Mouse (Mus musculus): ENCODE data around the gene Lekr1.

DNA sequence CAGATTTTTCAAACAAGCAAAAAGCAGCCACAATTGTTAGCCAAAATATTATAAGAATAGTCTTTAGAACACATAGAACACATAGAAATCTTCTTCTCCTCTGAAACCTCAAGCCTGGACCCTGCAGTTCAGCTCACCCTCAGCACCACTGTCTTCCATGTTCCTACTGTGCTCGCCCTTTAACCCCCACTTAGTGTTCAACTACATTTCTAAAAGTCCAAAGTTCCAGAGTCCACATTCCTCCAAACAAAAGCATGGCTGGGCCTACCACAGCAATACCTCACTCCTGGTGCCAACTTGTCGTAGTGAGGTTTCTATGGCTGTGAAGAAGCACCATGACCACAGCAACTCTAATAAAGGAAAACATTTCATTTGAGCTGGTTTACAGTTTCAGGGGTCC is 128.7 kb downstream of the Lekr1 start:
- TF ChIP-seq CTCF (IDR thresholded peaks at IDR 0.05 in 2 of 3, conservative IDR thresholded peaks at IDR 0.05 in 1 of 3; ENCODE audit: control insufficient read depth in 1 of 3, insufficient read depth in 1 of 3, low read depth in 2 of 3, low read length in 3 of 3, poor library complexity in 1 of 3, severe bottlenecking in 1 of 3) (no peak), CHD1 (IDR thresholded peaks at IDR 0.05; ENCODE audit: low read depth, low read length) (no peak), NRF1 (IDR thresholded peaks at IDR 0.05; ENCODE audit: insufficient read depth, low read depth, low read length, poor library complexity, severe bottlenecking) (no peak), USF2 (IDR thresholded peaks at IDR 0.05; ENCODE audit: borderline replicate concordance in 1 of 2, insufficient read depth in 1 of 2, low read depth in 1 of 2, low read length in 2 of 2) (no peak), RCOR1 (IDR thresholded peaks at IDR 0.05; ENCODE audit: low read depth, low read length) (no peak), BHLHE40 (IDR thresholded peaks at IDR 0.05; ENCODE audit: borderline replicate concordance, low read depth, low read length) (no peak), POLR2A (IDR thresholded peaks at IDR 0.05; ENCODE audit: control insufficient read depth in 1 of 2, insufficient read depth in 1 of 2, low read depth in 1 of 2, low read length in 2 of 2, poor library complexity in 1 of 2) (no peak), USF1 (IDR thresholded peaks at IDR 0.05; ENCODE audit: low read depth, low read length) (no peak)

All from MEL (cell line).